Mouse (Mus musculus): ENCODE measurements around the gene Cdhr2. TPM values are rescaled to one million over a fixed set of nuclear protein-coding genes. Genes with fewer than 3 reads are reported as not detected.

Gene Cdhr2
- polyA plus RNA-seq, 1 experiment: not detected

GRCm38 (mm10) chr13:54749061-54749863 is 48.0 kb downstream of the Cdhr2 start:
- TF ChIP-seq POLR2A (IDR thresholded peaks at IDR 0.05; ENCODE audit: borderline replicate concordance, control insufficient read depth, low read depth, low read length) (no peak), CTCF (IDR thresholded peaks at IDR 0.05; ENCODE audit: control insufficient read depth, insufficient read depth, low read length) (no peak)
- Histone ChIP-seq H3K4me3 (replicated peaks; ENCODE audit: control insufficient read depth, low read depth, low read length) (no peak overlapping the region), H3K4me1 (ENCODE audit: control insufficient read depth, insufficient read depth, low read length) (no peaks in the 10 kb centered on the region), H3K27ac (ENCODE audit: control insufficient read depth, insufficient read depth, low read depth, low read length, poor library complexity) (no peak overlapping the region)
- 4% methylated on average over 98 of the region's 100 CpGs for WGBS

- Histone ChIP-seq H3K4me3 (replicated peaks; ENCODE audit: control insufficient read depth, low read depth, low read length) (no peak within 1 kb of the TSS), H3K4me1 (ENCODE audit: control insufficient read depth, insufficient read depth, low read length) (no peaks in the 10 kb centered on the region), H3K27ac (ENCODE audit: control insufficient read depth, insufficient read depth, low read depth, low read length, poor library complexity) (no peak within 1 kb of the TSS)
- WGBS: 6% methylated on average over 27 of the region's 29 CpGs
- TF ChIP-seq CTCF (IDR thresholded peaks at IDR 0.05; ENCODE audit: control insufficient read depth, insufficient read depth, low read length): no peak
- no peak for TF ChIP-seq POLR2A (IDR thresholded peaks at IDR 0.05; ENCODE audit: borderline replicate concordance, control insufficient read depth, low read depth, low read length)
These were observed 48.7 kb downstream of the Cdhr2 start, which contains the start of gene Gprin1 for GRCm38 (mm10) chr13:54749864-54750411. Gene Gprin1 (minus strand): TSS chr13:54749874.

- Histone ChIP-seq H3K4me3 (replicated peaks; ENCODE audit: control insufficient read depth, low read depth, low read length) (no peak overlapping the region), H3K4me1 (ENCODE audit: control insufficient read depth, insufficient read depth, low read length) (no peaks in the 10 kb centered on the region), H3K27ac (ENCODE audit: control insufficient read depth, insufficient read depth, low read depth, low read length, poor library complexity) (no peak overlapping the region)
- WGBS: 4% methylated on average over 8 of the region's 8 CpGs
- TF ChIP-seq POLR2A (IDR thresholded peaks at IDR 0.05; ENCODE audit: borderline replicate concordance, control insufficient read depth, low read depth, low read length) (no peak), CTCF (IDR thresholded peaks at IDR 0.05; ENCODE audit: control insufficient read depth, insufficient read depth, low read length) (no peak)
These were observed 49.4 kb downstream of the Cdhr2 start for GRCm38 (mm10) chr13:54750699-54751098.

- TF ChIP-seq POLR2A (IDR thresholded peaks at IDR 0.05; ENCODE audit: borderline replicate concordance, control insufficient read depth, low read depth, low read length) (no peak), CTCF (IDR thresholded peaks at IDR 0.05; ENCODE audit: control insufficient read depth, insufficient read depth, low read length) (no peak)
- H3K4me1 ChIP-seq (ENCODE audit: control insufficient read depth, insufficient read depth, low read length): no peaks in the 10 kb centered on the region
- H3K27ac ChIP-seq (ENCODE audit: control insufficient read depth, insufficient read depth, low read depth, low read length, poor library complexity): no peak overlapping the region
- H3K4me3 ChIP-seq (replicated peaks; ENCODE audit: control insufficient read depth, low read depth, low read length): no peak overlapping the region
- WGBS: 66% methylated on average over 10 of the region's 10 CpGs
These were observed 51.4 kb downstream of the Cdhr2 start for GRCm38 (mm10) chr13:54752656-54753055.

GRCm38 (mm10) chr13:54753733-54754132 is 52.5 kb downstream of the Cdhr2 start:
- Histone ChIP-seq H3K4me1 (ENCODE audit: control insufficient read depth, insufficient read depth, low read length) (no peaks in the 10 kb centered on the region; the same call in 1 of the 2 replicates), H3K4me3 (replicated peaks; ENCODE audit: control insufficient read depth, low read depth, low read length) (no peak overlapping the region), H3K27ac (ENCODE audit: control insufficient read depth, insufficient read depth, low read depth, low read length, poor library complexity) (no peak overlapping the region)
- TF ChIP-seq POLR2A (IDR thresholded peaks at IDR 0.05; ENCODE audit: borderline replicate concordance, control insufficient read depth, low read depth, low read length) (no peak), CTCF (IDR thresholded peaks at IDR 0.05; ENCODE audit: control insufficient read depth, insufficient read depth, low read length) (no peak)
- 56% methylated on average over 6 of the region's 6 CpGs for whole genome bisulfite sequencing

DNA sequence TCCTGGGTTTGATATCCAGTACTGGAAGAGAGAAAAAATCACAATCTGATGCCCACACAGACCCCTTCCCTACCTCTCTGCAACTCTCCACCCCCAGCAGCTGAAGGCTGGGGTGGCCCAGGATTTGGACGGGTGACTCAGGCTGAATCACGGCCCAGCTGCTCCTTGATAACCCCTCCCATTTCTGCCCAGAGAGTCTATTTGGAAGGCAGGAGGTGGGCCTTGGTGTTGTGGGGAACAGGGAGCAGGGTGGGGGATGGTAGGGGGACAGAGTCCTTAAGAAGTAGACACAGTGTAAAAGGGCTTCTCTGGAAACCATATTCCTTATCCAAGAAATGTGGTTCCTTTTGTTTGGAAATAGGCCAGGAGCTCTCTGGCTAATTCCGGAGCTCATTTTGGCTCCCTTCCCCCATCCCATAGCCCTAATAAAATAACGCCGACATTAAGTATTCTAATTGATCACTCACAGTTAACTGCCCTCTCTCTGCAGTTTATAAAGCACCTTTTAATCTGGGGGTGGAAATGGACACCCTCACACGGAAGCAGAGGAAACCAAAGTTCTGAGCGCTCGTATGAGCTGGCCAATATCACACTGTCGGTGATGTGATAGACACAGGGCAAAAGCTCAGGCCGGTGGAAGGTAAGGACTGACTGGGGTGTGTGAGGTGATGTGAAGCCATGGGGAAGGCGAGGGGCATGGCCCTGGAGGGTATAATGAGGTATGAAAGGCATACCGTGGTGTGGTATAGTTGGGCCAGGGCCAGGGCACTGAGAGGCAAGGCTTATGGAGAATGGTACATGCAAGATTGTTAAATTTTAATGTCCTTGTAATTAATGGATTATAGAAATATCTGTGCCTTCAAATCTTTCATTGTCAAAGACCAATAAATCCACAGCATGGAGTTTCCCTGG is 53.2 kb downstream of the Cdhr2 start:
- TF ChIP-seq POLR2A (IDR thresholded peaks at IDR 0.05; ENCODE audit: borderline replicate concordance, control insufficient read depth, low read depth, low read length): no peak
- TF ChIP-seq CTCF (IDR thresholded peaks at IDR 0.05; ENCODE audit: control insufficient read depth, insufficient read depth, low read length): no peak
- 39% methylated on average over 12 of the region's 12 CpGs for WGBS
- no peaks in the 10 kb centered on the region; the same call in 1 of the 2 replicates for H3K4me1 ChIP-seq (ENCODE audit: control insufficient read depth, insufficient read depth, low read length)
- H3K27ac ChIP-seq (ENCODE audit: control insufficient read depth, insufficient read depth, low read depth, low read length, poor library complexity): no peak overlapping the region
- H3K4me3 ChIP-seq (replicated peaks; ENCODE audit: control insufficient read depth, low read depth, low read length): no peak overlapping the region

GRCm38 (mm10) chr13:54755201-54755830 is 54.1 kb downstream of the Cdhr2 start:
- WGBS: 30% methylated on average over 9 of the region's 9 CpGs
- no peak for TF ChIP-seq CTCF (IDR thresholded peaks at IDR 0.05; ENCODE audit: control insufficient read depth, insufficient read depth, low read length)
- TF ChIP-seq POLR2A (IDR thresholded peaks at IDR 0.05; ENCODE audit: borderline replicate concordance, control insufficient read depth, low read depth, low read length): no peak
- H3K4me1 ChIP-seq (ENCODE audit: control insufficient read depth, insufficient read depth, low read length): no peaks in the 10 kb centered on the region; the same call in 1 of the 2 replicates
- H3K27ac ChIP-seq (ENCODE audit: control insufficient read depth, insufficient read depth, low read depth, low read length, poor library complexity): no peak overlapping the region
- H3K4me3 ChIP-seq (replicated peaks; ENCODE audit: control insufficient read depth, low read depth, low read length): no peak overlapping the region
